Mouse (Mus musculus) MEL (cell line): ENCODE measurements around the gene Fam234b. TPM values are rescaled to one million over a fixed set of nuclear protein-coding genes. Genes with fewer than 3 reads are reported as not detected.

Experiments
- DNase-seq: peaks from one replicate; pipeline ENCODE4 v3.0.0; 2011; ENCODE audit warnings: low read depth, low spot score
- H3K27ac ChIP-seq: 2 replicates; pipeline ENCODE4 v1.5.1; 2012; ENCODE audit warnings: low read depth, mild to moderate bottlenecking, control low read depth, low read length, moderate library complexity; ENCODE audit not compliant: control insufficient read depth
- H3K27me3 ChIP-seq, 2 experiments: fragments of 150-350 bp in 1 of 2; sonication (generic) in 1 of 2; 2 replicates each; pipeline ENCODE4 v1.6.1; 2012; ENCODE audit warnings: low read length in 2 of 2, mild to moderate bottlenecking in 2 of 2, improper control_type of control experiment in 1 of 2, moderate library complexity in 1 of 2; ENCODE audit not compliant: insufficient read depth in 2 of 2, control insufficient read depth in 1 of 2
- H3K36me3 ChIP-seq, 2 experiments: 2 replicates each; pipeline ENCODE4 v1.6.1; 2012 to 2014; ENCODE audit warnings: low read length in 2 of 2, improper control_type of control experiment in 1 of 2, inconsistent platforms in 1 of 2, mild to moderate bottlenecking in 1 of 2; ENCODE audit not compliant: insufficient read depth in 2 of 2, control insufficient read depth in 1 of 2
- H3K4me1 ChIP-seq, 2 experiments: fragments of 150-350 bp in 1 of 2; sonication (generic) in 1 of 2; 2 replicates each; pipeline ENCODE4 v1.6.1; 2012; ENCODE audit warnings: low read length in 2 of 2, improper control_type of control experiment in 1 of 2, mild to moderate bottlenecking in 1 of 2; ENCODE audit not compliant: insufficient read depth in 2 of 2, control insufficient read depth in 1 of 2
- H3K4me3 ChIP-seq, 2 experiments: fragments of 150-350 bp in 1 of 2; sonication (generic) in 1 of 2; 2 replicates each; pipeline ENCODE4 v1.5.1; 2012; ENCODE audit warnings: low read depth in 2 of 2, low read length in 2 of 2, mild to moderate bottlenecking in 2 of 2, moderate library complexity in 2 of 2, control low read depth in 1 of 2, improper control_type of control experiment in 1 of 2; ENCODE audit not compliant: control insufficient read depth in 1 of 2, insufficient read depth in 1 of 2
- H3K79me2 ChIP-seq: 2 replicates; pipeline ENCODE4 v1.6.1; 2012; ENCODE audit warnings: mild to moderate bottlenecking, low read length, moderate library complexity; ENCODE audit not compliant: control insufficient read depth, poor library complexity, insufficient read depth
- H3K9ac ChIP-seq: 2 replicates; pipeline ENCODE4 v1.6.1; 2012; ENCODE audit warnings: low read depth, mild to moderate bottlenecking, control low read depth, low read length, moderate library complexity; ENCODE audit not compliant: control insufficient read depth, poor library complexity, severe bottlenecking
- H3K9me3 ChIP-seq: fragments of 150-350 bp; sonication (generic); replicated peaks from 2 replicates; pipeline ENCODE4 v1.6.1; 2012; ENCODE audit warnings: mild to moderate bottlenecking, low read length, improper control_type of control experiment, moderate library complexity; ENCODE audit not compliant: insufficient read depth
- BHLHE40 ChIP-seq: IDR thresholded peaks from 2 replicates; pipeline ENCODE4 v1.6.1; 2012; ENCODE audit warnings: low read depth, mild to moderate bottlenecking, inconsistent platforms, low read length, improper control_type of control experiment, borderline replicate concordance
- CTCF ChIP-seq, 3 experiments: IDR thresholded peaks in 2 of 3; conservative IDR thresholded peaks in 1 of 3; 2 replicates each; pipeline ENCODE4 v1.5.1; 2011 to 2012; ENCODE audit warnings: low read length in 3 of 3, low read depth in 2 of 3, mild to moderate bottlenecking in 2 of 3, improper control_type of control experiment in 1 of 3, inconsistent platforms in 1 of 3, mixed read lengths in 1 of 3, moderate library complexity in 1 of 3; ENCODE audit not compliant: control insufficient read depth in 1 of 3, insufficient read depth in 1 of 3, poor library complexity in 1 of 3, severe bottlenecking in 1 of 3
- E2F4 ChIP-seq: IDR thresholded peaks from 2 replicates; pipeline ENCODE4 v1.6.1; 2011; ENCODE audit warnings: low read depth, low read length, improper control_type of control experiment, borderline replicate concordance
- EP300 ChIP-seq, 2 experiments: IDR thresholded peaks; 2 replicates each; pipeline ENCODE4 v1.6.1; 2011; ENCODE audit warnings: improper control_type of control experiment in 2 of 2, low read length in 2 of 2, low read depth in 1 of 2, mild to moderate bottlenecking in 1 of 2
- ETS1 ChIP-seq: IDR thresholded peaks from 2 replicates; pipeline ENCODE4 v1.6.1; 2012; ENCODE audit warnings: low read depth, mild to moderate bottlenecking, inconsistent platforms, low read length, improper control_type of control experiment, moderate library complexity
- GABPA ChIP-seq: IDR thresholded peaks from 2 replicates; pipeline ENCODE4 v1.6.1; 2012; ENCODE audit warnings: low read depth, mild to moderate bottlenecking, inconsistent platforms, low read length, improper control_type of control experiment, moderate library complexity
- HCFC1 ChIP-seq: IDR thresholded peaks from 2 replicates; pipeline ENCODE4 v1.6.1; 2012; ENCODE audit warnings: low read depth, mild to moderate bottlenecking, inconsistent platforms, low read length, improper control_type of control experiment, moderate library complexity
- JUND ChIP-seq: IDR thresholded peaks from 2 replicates; pipeline ENCODE4 v1.6.1; 2011; ENCODE audit warnings: low read depth, mild to moderate bottlenecking, improper control_type of control experiment, low read length
- KAT2A ChIP-seq: conservative IDR thresholded peaks from 2 replicates; pipeline ENCODE4 v1.6.1; 2012; ENCODE audit warnings: low read depth, low read length, improper control_type of control experiment, inconsistent platforms
- MAFK ChIP-seq: IDR thresholded peaks from 2 replicates; pipeline ENCODE4 v1.6.1; 2011; ENCODE audit warnings: low read depth, mild to moderate bottlenecking, low read length, improper control_type of control experiment, borderline replicate concordance
- MAX ChIP-seq: IDR thresholded peaks from 2 replicates; pipeline ENCODE4 v1.6.1; 2011; ENCODE audit warnings: low read length, improper control_type of control experiment
- MEF2A ChIP-seq: IDR thresholded peaks from 2 replicates; pipeline ENCODE4 v1.6.1; 2014; ENCODE audit warnings: low read depth, mild to moderate bottlenecking, inconsistent platforms, low read length, improper control_type of control experiment; ENCODE audit not compliant: poor library complexity, insufficient replicate concordance, severe bottlenecking; ENCODE audit errors: extremely low read depth
- MYB ChIP-seq: IDR thresholded peaks from 2 replicates; pipeline ENCODE4 v1.6.1; 2011; ENCODE audit warnings: mild to moderate bottlenecking, low read depth, low read length, improper control_type of control experiment
- MYC ChIP-seq: IDR thresholded peaks from 2 replicates; pipeline ENCODE4 v1.6.1; 2011; ENCODE audit warnings: low read depth, mild to moderate bottlenecking, low read length, improper control_type of control experiment, moderate library complexity
- NRF1 ChIP-seq: IDR thresholded peaks from 2 replicates; pipeline ENCODE4 v1.6.1; 2014; ENCODE audit warnings: low read depth, mild to moderate bottlenecking, inconsistent platforms, low read length, improper control_type of control experiment, moderate library complexity; ENCODE audit not compliant: poor library complexity, insufficient read depth, severe bottlenecking
- RCOR1 ChIP-seq: IDR thresholded peaks from 2 replicates; pipeline ENCODE4 v1.6.1; 2012; ENCODE audit warnings: low read depth, mild to moderate bottlenecking, inconsistent platforms, low read length, improper control_type of control experiment
- UBTF ChIP-seq: IDR thresholded peaks from 2 replicates; pipeline ENCODE4 v1.6.1; 2012; ENCODE audit warnings: low read depth, mild to moderate bottlenecking, inconsistent platforms, low read length, improper control_type of control experiment, moderate library complexity, borderline replicate concordance; ENCODE audit not compliant: insufficient read depth
- USF2 ChIP-seq, 2 experiments: IDR thresholded peaks; 2 replicates each; pipeline ENCODE4 v1.6.1; 2011 to 2012; ENCODE audit warnings: improper control_type of control experiment in 2 of 2, low read length in 2 of 2, borderline replicate concordance in 1 of 2, inconsistent platforms in 1 of 2, low read depth in 1 of 2, mild to moderate bottlenecking in 1 of 2; ENCODE audit not compliant: insufficient read depth in 1 of 2
- ZKSCAN1 ChIP-seq: IDR thresholded peaks from 2 replicates; pipeline ENCODE4 v1.6.1; 2012; ENCODE audit warnings: low read depth, mild to moderate bottlenecking, inconsistent platforms, low read length, improper control_type of control experiment, moderate library complexity
- ZNF384 ChIP-seq: IDR thresholded peaks from 2 replicates; pipeline ENCODE4 v1.6.1; 2012; ENCODE audit warnings: low read depth, mild to moderate bottlenecking, inconsistent platforms, low read length, improper control_type of control experiment
- polyA plus RNA-seq, 2 experiments: library from polyadenylated mRNA; stranded (reverse) in 1 of 2; unstranded in 1 of 2; fragments of >175 nt in 1 of 2; fragments of >200 nt in 1 of 2; gene quantifications; 2 replicates each; pipeline versions ENCODE4 v1.2.1 to v1.2.4; 2012; ENCODE audit warnings: low replicate concordance in 2 of 2, low read depth in 1 of 2; ENCODE audit not compliant: insufficient read length in 2 of 2, insufficient read depth in 1 of 2, missing spikeins in 1 of 2
- total RNA-seq: library from RNA; depleted of rRNA; stranded (reverse); fragments of 300-350 nt; gene quantifications from 2 replicates; pipeline ENCODE4 v1.2.3, GENCODE M21; 2012

Gene Fam234b
- total and polyA plus RNA-seq, 3 experiments, result 12.2 to 20.5 TPM; not detected in 1

GRCm38 (mm10) chr6:135251849-135252727 is 54.3 kb downstream of the Fam234b start:
- Histone ChIP-seq H3K4me1 (no peaks in the 10 kb centered on the region), H3K27me3 (no peaks in the 10 kb centered on the region; a peak in 1 of 4 replicates), H3K9ac (no peak overlapping the region), H3K36me3 (no peaks in the 10 kb centered on the region), H3K27ac (no peak overlapping the region), H3K4me3 (no peak overlapping the region), H3K79me2 (no peaks in the 10 kb centered on the region), H3K9me3 (no peaks in the 10 kb centered on the region)
- TF ChIP-seq MAFK (no peak), EP300 (IDR thresholded peaks at IDR 0.05; ENCODE audit: low read depth in 1 of 2, low read length in 2 of 2) (no peak), JUND (no peak), USF2 (IDR thresholded peaks at IDR 0.05; ENCODE audit: borderline replicate concordance in 1 of 2, insufficient read depth in 1 of 2, low read depth in 1 of 2, low read length in 2 of 2) (no peak), ETS1 (no peak), HCFC1 (no peak), UBTF (no peak), MEF2A (no peak), NRF1 (no peak), MAX (no peak), BHLHE40 (no peak)
- DNase-seq, result no peak

- Histone ChIP-seq H3K27ac (no peak overlapping the region), H3K9me3 (no peaks in the 10 kb centered on the region), H3K9ac (no peak overlapping the region), H3K4me1 (no peaks in the 10 kb centered on the region), H3K27me3 (no peaks in the 10 kb centered on the region; a peak in 1 of 4 replicates), H3K36me3 (no peaks in the 10 kb centered on the region), H3K79me2 (no peaks in the 10 kb centered on the region)
- no peak for DNase-seq
- no peak for TF ChIP-seq GABPA
- TF ChIP-seq MAFK, result no peak
- no peak for TF ChIP-seq RCOR1
- TF ChIP-seq ZNF384, result no peak
- no peak for TF ChIP-seq CTCF (IDR thresholded peaks at IDR 0.05 in 2 of 3, conservative IDR thresholded peaks at IDR 0.05 in 1 of 3; ENCODE audit: control insufficient read depth in 1 of 3, insufficient read depth in 1 of 3, low read depth in 2 of 3, low read length in 3 of 3, poor library complexity in 1 of 3, severe bottlenecking in 1 of 3)
- TF ChIP-seq HCFC1, result no peak
- no peak for TF ChIP-seq ZKSCAN1
- TF ChIP-seq KAT2A, result no peak
- TF ChIP-seq MYC, result no peak
- no peak for TF ChIP-seq E2F4
- TF ChIP-seq NRF1, result no peak
- TF ChIP-seq USF2 (IDR thresholded peaks at IDR 0.05; ENCODE audit: borderline replicate concordance in 1 of 2, insufficient read depth in 1 of 2, low read depth in 1 of 2, low read length in 2 of 2), result no peak
- no peak for TF ChIP-seq MYB
- TF ChIP-seq, all 39 proteins: peak for 0
- no peak overlapping the region for H3K4me3 ChIP-seq
Observed at GRCm38 (mm10) chr6:135252728-135253077, 54.9 kb downstream of the Fam234b start.
